Mouse (Mus musculus) urinary bladder, postnatal 4 days (tissue): ENCODE measurements around the gene Daw1.

ENCODE experiments used
- DNase-seq, 2 experiments: peaks; one replicate each; pipeline ENCODE4 v3.0.0; 2021 to 2022; ENCODE audit warnings: low spot score in 2 of 2

Gene Daw1

GRCm38 (mm10) chr1:83187154-83187553 lies 27.6 kb downstream of the Daw1 start:
- DNase-seq = no peak

GRCm38 (mm10) chr1:83209981-83210380 lies 50.4 kb downstream of the Daw1 start:
- DNase-seq = no peak

- DNase-seq = no peak
Observed at GRCm38 (mm10) chr1:83218260-83218659, 58.7 kb downstream of the Daw1 start.

GRCm38 (mm10) chr1:83223072-83223471 lies 63.5 kb downstream of the Daw1 start:
- DNase-seq = no peak

- DNase-seq = no peak
Observed at GRCm38 (mm10) chr1:83224423-83224960, 64.9 kb downstream of the Daw1 start.

- DNase-seq = no peak
Observed at GRCm38 (mm10) chr1:83227946-83228345, 68.4 kb downstream of the Daw1 start.

GRCm38 (mm10) chr1:83248235-83248746 lies 88.7 kb downstream of the Daw1 start:
- no peak for DNase-seq

- no peak for DNase-seq
Observed at GRCm38 (mm10) chr1:83251746-83252145, 92.2 kb downstream of the Daw1 start.
